Mouse (Mus musculus) hindbrain, embryonic 11.5 days (tissue): Measurements from ENCODE around the gene Clec2l. TPM values are rescaled to one million over a fixed set of nuclear protein-coding genes. Genes with fewer than 3 reads are reported as not detected.

Experiments used
- ATAC-seq: fragments of 200-750 bp; cut with Nextera tagmentation; 2 replicates; pipeline ENCODE4 v1.8.0; 2017; ENCODE audit warnings: mild to moderate bottlenecking, moderate TSS enrichment, moderate library complexity; ENCODE audit not compliant: low FRiP score
- DNase-seq: peaks from one replicate; pipeline ENCODE4 v3.0.0-alpha.2; 2015; ENCODE audit warnings: low spot score
- H3K27ac ChIP-seq: fragments of 300-500 bp; sonication (generic); 2 replicates; pipeline ENCODE4 v1.5.1; 2014; ENCODE audit warnings: mild to moderate bottlenecking, low read depth, low read length
- H3K27me3 ChIP-seq: fragments of 300-500 bp; sonication (generic); 2 replicates; pipeline ENCODE4 v1.6.1; 2014; ENCODE audit warnings: mild to moderate bottlenecking, low read length, moderate library complexity, mixed read lengths; ENCODE audit not compliant: control insufficient read depth, insufficient read depth
- H3K36me3 ChIP-seq: fragments of 300-500 bp; sonication (generic); 2 replicates; pipeline ENCODE4 v1.6.1; 2014; ENCODE audit warnings: mild to moderate bottlenecking, low read length, moderate library complexity, mixed read lengths; ENCODE audit not compliant: control insufficient read depth, insufficient read depth
- H3K4me1 ChIP-seq: fragments of 300-500 bp; sonication (generic); replicated peaks from 2 replicates; pipeline ENCODE4 v1.6.1; 2014; ENCODE audit warnings: low read length, mixed read lengths; ENCODE audit not compliant: control insufficient read depth, insufficient read depth
- H3K4me2 ChIP-seq: fragments of 300-500 bp; sonication (generic); replicated peaks from 2 replicates; pipeline ENCODE4 v1.6.1; 2014; ENCODE audit warnings: mild to moderate bottlenecking, low read depth, low read length
- H3K4me3 ChIP-seq: fragments of 300-500 bp; sonication (generic); 2 replicates; pipeline ENCODE4 v1.5.1; 2014; ENCODE audit warnings: low read depth, low read length
- H3K9ac ChIP-seq: fragments of 300-500 bp; sonication (generic); 2 replicates; pipeline ENCODE4 v1.6.1; 2014; ENCODE audit warnings: low read depth, low read length
- H3K9me3 ChIP-seq: fragments of 300-500 bp; sonication (generic); 2 replicates; pipeline ENCODE4 v1.6.1; 2016; ENCODE audit warnings: low read length; ENCODE audit not compliant: control insufficient read depth
- WGBS: fragments of 180-500 bp; shearing (Covaris S2); extraction: QIAGEN DNeasy Blood & Tissue Kit; methylation state at CpG from one replicate; pipeline ENCODE4 v1.1.7; 2014; 5-methylcytosine and 5-hydroxymethylcytosine counted together
- polyA plus RNA-seq: library from polyadenylated mRNA; unstranded; fragments of >200 nt; fragmentation: Nextera tagmentation; extraction: Ambion mirVana; gene quantifications from 2 replicates; pipeline ENCODE4 v1.2.1, GENCODE M21; 2014

Gene Clec2l
- polyA plus RNA-seq, 1 experiment from 2014 or later = 1.7 TPM

- no peak for ATAC-seq
- no peak for DNase-seq
- Histone ChIP-seq H3K4me1 (no peaks in the 10 kb centered on the region), H3K9ac (no peak overlapping the region), H3K9me3 (no peaks in the 10 kb centered on the region), H3K4me2 (no peak overlapping the region), H3K4me3 (no peak overlapping the region), H3K27me3 (no peaks in the 10 kb centered on the region), H3K36me3 (peaks cover 19% of the 10 kb centered on the region), H3K27ac (no peak overlapping the region)
- WGBS = 93% methylated on average over 7 of the region's 7 CpGs
Observed at GRCm38 (mm10) chr6:38718625-38719024, 55.8 kb downstream of the Clec2l start.

GRCm38 (mm10) chr6:38719229-38719628 lies 56.4 kb downstream of the Clec2l start:
- no peak overlapping the region for H3K4me3 ChIP-seq
- no peaks in the 10 kb centered on the region for H3K4me1 ChIP-seq
- H3K36me3 ChIP-seq = peaks cover 17% of the 10 kb centered on the region
- DNase-seq (no peak), ATAC-seq (peak; percentile 63; the same call in 1 of the 2 replicates)
- no peak overlapping the region for H3K9ac ChIP-seq
- no peak overlapping the region for H3K27ac ChIP-seq
- 57% methylated on average over 6 of the region's 6 CpGs for WGBS
- no peaks in the 10 kb centered on the region for H3K9me3 ChIP-seq
- no peaks in the 10 kb centered on the region for H3K27me3 ChIP-seq
- no peak overlapping the region for H3K4me2 ChIP-seq

GRCm38 (mm10) chr6:38721361-38721760 lies 58.5 kb downstream of the Clec2l start:
- no peaks in the 10 kb centered on the region for H3K27me3 ChIP-seq
- H3K9me3 ChIP-seq = no peaks in the 10 kb centered on the region
- ATAC-seq (no peak), DNase-seq (no peak)
- WGBS = 83% methylated on average over 1 of the region's 1 CpGs
- H3K4me3 ChIP-seq = no peak overlapping the region
- H3K27ac ChIP-seq = no peak overlapping the region
- H3K4me1 ChIP-seq = no peaks in the 10 kb centered on the region
- no peak overlapping the region for H3K4me2 ChIP-seq
- H3K9ac ChIP-seq = no peak overlapping the region
- H3K36me3 ChIP-seq = peaks cover 12% of the 10 kb centered on the region

GRCm38 (mm10) chr6:38725515-38725914 lies 62.6 kb downstream of the Clec2l start:
- H3K9me3 ChIP-seq = no peaks in the 10 kb centered on the region
- H3K4me1 ChIP-seq = no peaks in the 10 kb centered on the region
- H3K4me3 ChIP-seq = no peak overlapping the region
- H3K27ac ChIP-seq = no peak overlapping the region
- no peaks in the 10 kb centered on the region for H3K27me3 ChIP-seq
- no peak overlapping the region for H3K4me2 ChIP-seq
- H3K36me3 ChIP-seq = 0 out of 2 replicates have a peak, but pooled peaks cover 3% of the 10 kb centered on the region
- ATAC-seq (no peak), DNase-seq (no peak)
- 93% methylated on average over 3 of the region's 3 CpGs for whole genome bisulfite sequencing
- H3K9ac ChIP-seq = no peak overlapping the region

Other genes with a start within 250 kb of the Clec2l start
- gene Ubn2, start 229.1 kb upstream of the Clec2l start, polyA plus RNA-seq = 19.6 and 27.8 TPM in 2 replicates
- gene Fmc1, start 129.6 kb upstream of the Clec2l start, polyA plus RNA-seq = 118 and 124 TPM in 2 replicates
- 38.0 and 52.6 TPM in 2 replicates for gene Luc7l2, start 111.7 kb upstream of the Clec2l start, polyA plus RNA-seq
- 0.08 and 0.14 TPM in 2 replicates for gene Klrg2, start 25.8 kb upstream of the Clec2l start, polyA plus RNA-seq
- gene Tbxas1, start 212.3 kb downstream of the Clec2l start, polyA plus RNA-seq = 0.69 and 1.4 TPM in 2 replicates
- 26.6 and 38.4 TPM in 2 replicates for gene Hipk2, start 213.1 kb downstream of the Clec2l start, polyA plus RNA-seq